Mouse (Mus musculus): ENCODE results near the gene Aldh4a1. TPM values are rescaled to one million over a fixed set of nuclear protein-coding genes. Genes with fewer than 3 reads are reported as not detected.

Aldh4a1 gene
- total and polyA plus RNA-seq, 2 experiments = 288 to 557 TPM

DNA sequence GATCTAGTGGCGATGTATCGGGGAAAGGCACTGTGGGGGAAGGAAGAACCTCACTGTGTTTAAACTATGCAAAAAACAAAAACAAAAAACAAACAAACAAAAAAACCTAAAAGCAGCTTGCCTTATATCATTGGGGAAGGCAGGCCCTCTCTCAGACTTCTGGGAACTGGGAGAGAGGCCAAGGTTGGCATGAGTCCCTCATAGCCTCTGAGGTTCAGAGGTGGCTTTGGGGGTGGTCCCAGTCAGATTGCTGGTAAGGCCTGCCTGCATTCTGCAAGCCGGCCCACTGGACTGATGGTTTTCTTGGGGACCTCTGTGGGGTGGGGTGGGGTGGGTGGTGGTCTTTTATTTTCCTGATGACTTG, 5.7 kb upstream of the Aldh4a1 start:
- 78% methylated on average over 3 of the region's 3 CpGs for WGBS
- no peak for DNase-seq (ENCODE audit: extremely low read depth, low read depth, low spot score)

DNA sequence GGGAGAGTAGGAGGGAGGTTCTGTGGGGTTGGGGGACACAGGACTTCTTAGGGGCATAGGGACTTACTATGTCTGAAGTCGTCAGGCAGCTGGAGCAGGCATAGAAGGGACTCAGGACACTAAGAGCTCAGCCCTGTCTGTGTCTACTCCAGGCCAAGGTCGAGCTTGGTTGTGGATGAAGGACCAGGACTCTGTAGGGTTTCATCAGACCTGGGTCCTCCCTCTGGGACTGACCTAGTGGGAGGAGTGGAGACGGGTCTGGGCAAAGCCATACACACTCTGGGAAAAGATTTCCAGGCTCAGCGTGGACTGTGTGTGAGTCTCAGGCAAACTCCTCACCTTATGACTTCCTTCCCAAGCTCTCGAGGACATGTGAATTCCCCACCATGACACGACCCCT, 2.9 kb upstream of the Aldh4a1 start:
- H3K4me3 ChIP-seq (ENCODE audit: insufficient read depth, low read depth, low read length) = no peak overlapping the region
- peaks cover 3% of the 10 kb centered on the region; the same call in 1 of the 2 replicates for H3K4me1 ChIP-seq (ENCODE audit: control insufficient read depth, insufficient read depth, low read length)
- H3K9ac ChIP-seq (ENCODE audit: low read depth, low read length) = no peak overlapping the region
- H3K36me3 ChIP-seq (ENCODE audit: control insufficient read depth, insufficient read depth, low read length) = peaks cover 5% of the 10 kb centered on the region; the same call in 1 of the 2 replicates
- no peak overlapping the region for H3K27ac ChIP-seq (replicated peaks; ENCODE audit: insufficient read depth, low read depth, low read length)
- TF ChIP-seq POLR2A (IDR thresholded peaks at IDR 0.05; ENCODE audit: extremely low read depth, insufficient read depth, low read length) = no peak
- TF ChIP-seq CTCF (IDR thresholded peaks at IDR 0.05; ENCODE audit: low read depth, low read length) = no peak
- H3K27me3 ChIP-seq (ENCODE audit: control insufficient read depth, insufficient read depth, low read length) = no peaks in the 10 kb centered on the region
- DNase-seq (ENCODE audit: extremely low read depth, low read depth, low spot score) = peak; percentile 69
- WGBS = 71% methylated on average over 6 of the region's 6 CpGs
- H3K79me2 ChIP-seq (ENCODE audit: control insufficient read depth, insufficient read depth, low read length) = peaks cover 2% of the 10 kb centered on the region; the same call in 1 of the 2 replicates

More for the DNA sequence above, 5.7 kb upstream of the Aldh4a1 start:
- no peak overlapping the region for H3K9ac ChIP-seq (ENCODE audit: low read depth, low read length)
- peaks cover 4% of the 10 kb centered on the region; the same call in 1 of the 2 replicates for H3K79me2 ChIP-seq (ENCODE audit: control insufficient read depth, insufficient read depth, low read length)
- H3K4me3 ChIP-seq (ENCODE audit: insufficient read depth, low read depth, low read length) = no peak overlapping the region
- H3K27ac ChIP-seq (replicated peaks; ENCODE audit: insufficient read depth, low read depth, low read length) = no peak overlapping the region
- H3K27me3 ChIP-seq (ENCODE audit: control insufficient read depth, insufficient read depth, low read length) = no peaks in the 10 kb centered on the region
- H3K36me3 ChIP-seq (ENCODE audit: control insufficient read depth, insufficient read depth, low read length) = peaks cover 20% of the 10 kb centered on the region
- peaks cover 3% of the 10 kb centered on the region; the same call in 1 of the 2 replicates for H3K4me1 ChIP-seq (ENCODE audit: control insufficient read depth, insufficient read depth, low read length)
- TF ChIP-seq CTCF (IDR thresholded peaks at IDR 0.05; ENCODE audit: low read depth, low read length) = no peak
- no peak for TF ChIP-seq POLR2A (IDR thresholded peaks at IDR 0.05; ENCODE audit: extremely low read depth, insufficient read depth, low read length)

DNA sequence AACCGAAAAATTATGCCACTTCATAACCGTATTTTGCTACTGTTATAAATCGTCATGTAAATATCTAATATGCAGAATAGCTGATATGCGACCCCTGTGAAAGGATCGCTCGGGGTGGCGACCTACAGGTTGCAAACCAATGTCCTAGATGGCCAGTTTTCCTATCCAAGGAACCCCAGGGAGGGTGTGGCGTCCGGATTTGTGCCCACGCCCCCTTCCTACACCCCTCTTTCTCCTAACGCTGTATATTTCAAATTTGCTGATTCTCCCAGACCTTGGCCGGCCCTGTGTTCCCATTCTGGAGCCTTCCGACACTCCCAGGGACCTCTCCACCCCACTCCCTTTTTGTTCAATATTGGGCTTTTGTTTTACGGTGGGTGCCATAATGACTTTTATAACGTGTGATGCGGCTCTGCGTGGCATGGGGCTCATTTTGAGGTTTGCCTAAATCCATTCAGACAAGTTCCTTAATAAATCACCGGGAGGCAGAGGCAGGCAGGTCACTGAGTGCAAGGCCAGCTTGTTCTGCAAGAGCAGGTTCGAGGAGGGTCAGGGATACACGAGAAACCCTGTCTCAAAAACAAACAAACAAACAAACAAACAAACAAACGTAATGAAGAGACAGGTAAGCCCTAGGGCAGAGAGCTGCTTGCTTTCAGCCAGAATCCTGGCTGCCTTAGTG, 909 bp downstream of the Aldh4a1 start:
- peak; percentile 29 for DNase-seq (ENCODE audit: extremely low read depth, low read depth, low spot score)
- H3K27me3 ChIP-seq (ENCODE audit: control insufficient read depth, insufficient read depth, low read length) = no peaks in the 10 kb centered on the region
- no peaks in the 10 kb centered on the region; the same call in 1 of the 2 replicates for H3K36me3 ChIP-seq (ENCODE audit: control insufficient read depth, insufficient read depth, low read length)
- peak overlapping the region; percentile 85 for H3K4me3 ChIP-seq (ENCODE audit: insufficient read depth, low read depth, low read length)
- peak overlapping the region; percentile 87 for H3K27ac ChIP-seq (replicated peaks; ENCODE audit: insufficient read depth, low read depth, low read length)
- 4% methylated on average over 21 of the region's 21 CpGs for WGBS
- H3K9ac ChIP-seq (ENCODE audit: low read depth, low read length) = peak overlapping the region; percentile 90
- H3K79me2 ChIP-seq (ENCODE audit: control insufficient read depth, insufficient read depth, low read length) = peaks cover 24% of the 10 kb centered on the region; the same call in 1 of the 2 replicates
- H3K4me1 ChIP-seq (ENCODE audit: control insufficient read depth, insufficient read depth, low read length) = peaks cover 22% of the 10 kb centered on the region
- TF ChIP-seq CTCF (IDR thresholded peaks at IDR 0.05; ENCODE audit: low read depth, low read length) (no peak), POLR2A (IDR thresholded peaks at IDR 0.05; ENCODE audit: extremely low read depth, insufficient read depth, low read length) (no peak)

DNA sequence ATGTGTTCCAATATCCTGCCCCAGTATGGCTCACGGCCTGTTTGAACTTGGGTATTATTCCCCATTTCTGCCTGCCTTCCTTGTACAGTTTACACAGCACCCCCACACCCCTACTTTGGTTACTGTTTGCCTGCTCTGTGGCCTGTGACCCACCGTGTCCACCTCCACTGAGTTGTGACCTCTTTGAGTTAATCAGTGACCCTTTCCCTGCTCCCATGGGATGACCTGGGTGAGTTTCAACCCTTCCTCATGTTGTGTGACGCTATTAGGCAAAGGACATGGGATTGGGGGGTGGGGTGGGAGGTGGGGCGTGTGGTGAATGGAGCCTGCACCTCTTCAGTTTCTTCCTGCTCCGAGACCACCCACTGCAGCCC, 1.4 kb downstream of the Aldh4a1 start:
- Histone ChIP-seq H3K4me1 (ENCODE audit: control insufficient read depth, insufficient read depth, low read length) (peaks cover 22% of the 10 kb centered on the region), H3K36me3 (ENCODE audit: control insufficient read depth, insufficient read depth, low read length) (no peaks in the 10 kb centered on the region; the same call in 1 of the 2 replicates), H3K9ac (ENCODE audit: low read depth, low read length) (peak overlapping the region; percentile 59), H3K27me3 (ENCODE audit: control insufficient read depth, insufficient read depth, low read length) (no peaks in the 10 kb centered on the region), H3K4me3 (ENCODE audit: insufficient read depth, low read depth, low read length) (peak overlapping the region; percentile 85), H3K27ac (replicated peaks; ENCODE audit: insufficient read depth, low read depth, low read length) (peak overlapping the region; percentile 91), H3K79me2 (ENCODE audit: control insufficient read depth, insufficient read depth, low read length) (peaks cover 29% of the 10 kb centered on the region; the same call in 1 of the 2 replicates)
- 29% methylated on average over 5 of the region's 5 CpGs for WGBS
- TF ChIP-seq CTCF (IDR thresholded peaks at IDR 0.05; ENCODE audit: low read depth, low read length) (no peak), POLR2A (IDR thresholded peaks at IDR 0.05; ENCODE audit: extremely low read depth, insufficient read depth, low read length) (no peak)
- DNase-seq (ENCODE audit: extremely low read depth, low read depth, low spot score) = peak; percentile 100

DNA sequence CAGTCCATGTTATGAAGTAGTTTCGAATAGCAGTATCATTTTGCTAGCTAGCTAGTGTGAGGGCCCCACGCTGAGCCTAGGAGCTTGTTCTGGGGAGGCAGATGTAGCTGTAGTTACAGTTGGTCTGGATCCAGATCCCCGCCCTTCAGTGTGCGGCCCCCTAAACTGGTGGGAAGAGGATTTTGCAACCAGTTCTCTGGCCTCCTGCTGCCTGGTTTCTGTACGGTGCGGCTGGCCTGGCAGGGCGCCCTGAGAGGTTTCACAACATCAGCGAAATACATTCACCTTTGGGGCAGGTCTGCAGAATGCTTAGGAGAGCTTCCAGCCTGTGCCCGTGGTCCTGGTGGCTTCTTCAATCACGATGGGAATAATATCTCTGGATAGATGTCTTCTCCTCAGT, 2.0 kb downstream of the Aldh4a1 start:
- 29% methylated on average over 10 of the region's 10 CpGs for WGBS
- Histone ChIP-seq H3K4me1 (ENCODE audit: control insufficient read depth, insufficient read depth, low read length) (peaks cover 28% of the 10 kb centered on the region), H3K79me2 (ENCODE audit: control insufficient read depth, insufficient read depth, low read length) (peaks cover 29% of the 10 kb centered on the region; the same call in 1 of the 2 replicates), H3K27ac (replicated peaks; ENCODE audit: insufficient read depth, low read depth, low read length) (peak overlapping the region; percentile 91), H3K9ac (ENCODE audit: low read depth, low read length) (peak overlapping the region; percentile 59), H3K27me3 (ENCODE audit: control insufficient read depth, insufficient read depth, low read length) (no peaks in the 10 kb centered on the region), H3K36me3 (ENCODE audit: control insufficient read depth, insufficient read depth, low read length) (no peaks in the 10 kb centered on the region; the same call in 1 of the 2 replicates), H3K4me3 (ENCODE audit: insufficient read depth, low read depth, low read length) (peak overlapping the region; percentile 50)
- TF ChIP-seq CTCF (IDR thresholded peaks at IDR 0.05; ENCODE audit: low read depth, low read length) = no peak
- TF ChIP-seq POLR2A (IDR thresholded peaks at IDR 0.05; ENCODE audit: extremely low read depth, insufficient read depth, low read length) = no peak
- DNase-seq (ENCODE audit: extremely low read depth, low read depth, low spot score) = peak; percentile 93

DNA sequence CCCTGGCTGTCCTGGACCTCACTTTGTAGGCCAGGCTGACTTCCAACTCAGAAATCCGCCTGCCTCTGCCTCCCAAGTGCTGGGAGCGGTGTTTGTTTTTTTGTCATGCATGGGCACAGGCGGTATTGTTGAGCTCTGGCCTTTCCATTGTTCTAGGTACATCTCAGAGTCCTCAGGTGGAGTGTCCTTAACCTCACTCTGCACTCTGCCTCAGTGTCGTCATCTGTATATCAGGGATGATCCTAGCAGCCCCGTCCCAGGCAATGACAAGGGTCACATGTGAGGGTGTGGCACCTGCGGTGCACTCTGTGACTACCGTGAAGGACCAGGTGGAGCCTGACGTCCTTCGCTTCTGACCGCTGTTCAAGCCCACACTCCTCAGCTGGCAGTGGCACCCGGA, 4.7 kb downstream of the Aldh4a1 start:
- WGBS = 32% methylated on average over 11 of the region's 11 CpGs
- Histone ChIP-seq H3K4me1 (ENCODE audit: control insufficient read depth, insufficient read depth, low read length) (peaks cover 40% of the 10 kb centered on the region), H3K9ac (ENCODE audit: low read depth, low read length) (no peak overlapping the region), H3K27ac (replicated peaks; ENCODE audit: insufficient read depth, low read depth, low read length) (peak overlapping the region; percentile 8; the same call in 1 of the 2 replicates), H3K36me3 (ENCODE audit: control insufficient read depth, insufficient read depth, low read length) (no peaks in the 10 kb centered on the region; the same call in 1 of the 2 replicates), H3K27me3 (ENCODE audit: control insufficient read depth, insufficient read depth, low read length) (no peaks in the 10 kb centered on the region), H3K4me3 (ENCODE audit: insufficient read depth, low read depth, low read length) (no peak overlapping the region), H3K79me2 (ENCODE audit: control insufficient read depth, insufficient read depth, low read length) (peaks cover 29% of the 10 kb centered on the region; the same call in 1 of the 2 replicates)
- TF ChIP-seq CTCF (IDR thresholded peaks at IDR 0.05; ENCODE audit: low read depth, low read length) = no peak
- TF ChIP-seq POLR2A (IDR thresholded peaks at IDR 0.05; ENCODE audit: extremely low read depth, insufficient read depth, low read length) = no peak
- peak; percentile 83 for DNase-seq (ENCODE audit: extremely low read depth, low read depth, low spot score)
